Mouse (Mus musculus): Measurements from ENCODE around the gene Nxn.

- TF ChIP-seq CTCF (conservative IDR thresholded peaks at IDR 0.05; ENCODE audit: insufficient read depth, insufficient read length, low read depth, low read length) (no peak), POLR2A (IDR thresholded peaks at IDR 0.05; ENCODE audit: low read depth, low read length) (no peak)
Measured at GRCm38 (mm10) chr11:76292831-76293230, 106.1 kb downstream of the Nxn start.

Measured in kidney, adult 2 months (tissue).